Mouse (Mus musculus) lung, adult 18-20 months (tissue): ENCODE results near the gene Slc16a11.

Experiments used
- DNase-seq, 2 experiments: peaks; one replicate each; pipeline ENCODE4 v3.0.0; 2022; ENCODE audit warnings: mixed read lengths in 2 of 2

The Slc16a11 gene

DNA sequence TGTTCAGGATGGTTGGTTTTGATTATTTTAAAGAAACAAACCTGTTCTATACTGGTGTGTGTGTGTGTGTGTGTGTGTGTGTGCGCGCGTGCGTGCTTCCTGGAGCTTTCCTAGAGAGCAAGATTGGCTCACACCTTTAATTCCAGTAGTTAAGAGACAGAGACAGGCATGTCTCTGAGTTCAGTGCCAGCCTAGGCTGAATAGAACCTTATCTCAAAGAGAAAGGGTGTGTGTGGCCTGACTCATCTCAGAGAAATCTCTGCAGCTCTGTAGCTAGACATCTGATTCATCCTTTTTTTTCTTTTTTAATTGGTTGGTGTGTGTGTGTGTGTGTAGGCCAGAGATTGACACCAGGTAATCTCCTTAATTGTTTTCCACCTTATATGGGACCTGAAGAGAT lies 46.5 kb downstream of the Slc16a11 start:
- no peak for DNase-seq

DNA sequence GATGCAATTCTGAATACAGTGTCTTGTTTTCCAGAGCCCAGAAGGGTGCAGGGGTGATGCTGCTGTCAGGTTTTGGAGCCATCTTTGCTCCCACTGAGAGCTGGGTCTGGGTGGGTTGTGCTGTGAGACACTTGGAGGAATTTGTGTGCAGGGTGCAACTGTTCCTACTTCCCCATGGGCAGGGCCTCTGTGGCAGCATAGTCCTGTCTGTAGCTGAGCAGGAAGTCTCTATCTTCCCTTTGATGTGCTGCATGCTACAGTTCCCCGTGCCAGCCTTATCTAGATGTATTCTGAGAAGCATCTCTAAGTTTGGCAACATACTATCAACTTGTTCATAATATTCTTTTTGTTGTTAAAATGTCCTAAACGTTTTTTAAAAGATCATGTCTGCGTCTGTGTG lies 52.7 kb downstream of the Slc16a11 start:
- no peak for DNase-seq

GRCm38 (mm10) chr11:70265819-70266218 lies 53.3 kb downstream of the Slc16a11 start:
- DNase-seq: no peak
